Mouse (Mus musculus) urinary bladder, adult 18-20 months (tissue): Measurements from ENCODE around the gene Olfr462.
"Not testable (repeated sequence)": the region's sequence is repeated elsewhere in the genome, so short reads cannot be mapped to it uniquely, and the experiment has no call there.

Experiments used
- DNase-seq, 2 experiments: peaks; one replicate each; pipeline ENCODE4 v3.0.0; 2022; ENCODE audit warnings: low spot score in 2 of 2, mixed read lengths in 2 of 2

Gene Olfr462

DNA sequence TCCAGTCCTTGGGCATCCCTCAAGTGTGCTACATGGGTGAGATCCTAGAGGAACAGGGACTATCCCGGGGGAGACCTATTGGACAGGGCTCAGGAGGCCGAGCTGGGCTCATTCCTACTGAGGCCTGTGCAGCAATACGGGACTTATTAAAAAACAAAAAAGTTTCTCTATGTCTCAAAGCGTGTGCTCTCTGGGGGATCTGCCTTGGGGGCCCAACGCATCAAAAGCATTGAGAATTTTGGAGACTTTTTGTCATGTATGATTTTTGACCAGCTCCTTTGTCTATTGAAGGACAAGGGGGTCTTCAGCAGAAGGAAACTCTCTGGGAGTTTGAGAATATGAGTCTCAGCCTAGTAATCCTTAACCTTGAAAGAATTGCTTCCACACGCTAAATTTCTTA is at the start of gene Olfr462:
Gene Olfr462 (minus strand): TSS at position 101 of the 400 bp plus-strand sequence.
- DNase-seq: no peak

DNA sequence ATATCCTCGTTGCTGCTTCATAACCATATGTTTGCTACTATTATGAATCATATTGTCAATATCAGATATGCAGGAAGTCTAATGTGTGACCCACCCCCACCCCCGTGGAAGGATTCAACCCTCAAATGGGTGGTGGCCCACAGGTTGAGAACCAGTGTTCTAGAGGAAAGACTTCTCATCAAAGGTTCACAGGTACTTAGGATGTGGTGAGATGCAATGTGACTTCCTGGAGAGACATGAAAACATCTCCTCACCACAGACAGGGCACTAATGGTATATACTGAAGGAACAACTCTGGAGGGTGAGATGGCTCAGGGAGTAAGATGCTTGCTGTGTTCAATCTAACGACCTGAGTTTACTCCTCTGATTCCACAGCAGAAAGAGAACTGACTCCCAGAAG is 43.4 kb upstream of the Olfr462 start:
- no peak for DNase-seq

DNA sequence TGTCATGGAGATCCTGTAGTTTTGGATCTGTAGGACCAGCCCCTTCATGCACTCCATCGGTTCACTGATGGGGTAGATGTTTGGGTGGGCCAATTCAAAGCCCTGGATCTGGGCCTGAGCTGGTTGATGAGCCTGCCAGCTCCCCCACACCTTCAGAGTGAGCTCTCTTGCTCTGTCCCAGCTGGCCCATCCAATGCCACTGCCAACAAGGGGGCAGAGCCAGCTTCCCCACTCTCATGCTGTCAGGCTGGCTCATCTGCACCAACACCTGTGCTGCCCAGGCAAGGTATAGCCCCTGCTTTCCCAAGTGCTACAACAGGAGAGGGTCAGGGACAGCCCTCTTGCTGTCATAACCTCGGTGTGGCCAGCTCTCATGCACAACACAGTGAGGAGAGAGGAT is 41.7 kb upstream of the Olfr462 start:
- DNase-seq: no peak

DNA sequence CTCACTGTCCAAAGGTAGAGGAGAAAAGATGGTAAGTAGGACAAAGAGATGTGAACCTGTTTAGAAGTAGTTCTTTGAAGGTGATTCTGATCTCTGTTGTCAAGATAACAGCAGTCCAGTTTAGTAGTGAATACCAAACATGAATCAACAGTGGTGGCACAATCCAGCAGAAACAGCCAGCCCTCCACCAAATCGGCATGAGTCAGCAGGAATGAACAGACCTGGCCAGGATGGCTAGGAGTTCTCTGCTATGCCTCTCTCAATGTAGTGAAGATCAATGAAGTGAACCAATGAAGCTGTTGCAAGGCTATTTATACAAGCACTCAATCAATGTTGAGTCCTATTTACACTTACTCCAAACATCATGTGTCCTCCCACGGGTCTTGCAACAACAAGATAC is 38.3 kb upstream of the Olfr462 start:
- no peak for DNase-seq

DNA sequence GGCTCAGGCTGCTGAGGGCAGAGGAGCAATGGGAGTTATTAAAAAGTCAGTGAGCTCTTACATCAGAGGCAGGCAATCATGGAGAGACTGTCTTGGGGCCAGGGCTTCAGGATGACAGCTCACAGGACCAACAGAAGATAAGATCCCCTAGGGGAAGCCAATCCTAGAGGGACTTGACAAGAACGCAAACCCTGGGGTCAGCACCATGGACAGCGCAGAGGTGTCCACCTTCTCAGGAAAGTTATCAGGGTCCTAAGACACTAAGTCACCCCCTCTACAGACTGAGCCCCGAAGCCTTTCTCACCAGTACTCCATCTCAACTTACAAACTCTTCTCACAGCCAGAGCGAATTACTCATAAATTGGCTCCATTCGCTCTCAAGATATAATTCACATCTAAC is 28.9 kb upstream of the Olfr462 start, which contains the start of gene Olfr464:
Gene Olfr464 (minus strand): TSS at position 2 of the 400 bp plus-strand sequence.
- no peak for DNase-seq

DNA sequence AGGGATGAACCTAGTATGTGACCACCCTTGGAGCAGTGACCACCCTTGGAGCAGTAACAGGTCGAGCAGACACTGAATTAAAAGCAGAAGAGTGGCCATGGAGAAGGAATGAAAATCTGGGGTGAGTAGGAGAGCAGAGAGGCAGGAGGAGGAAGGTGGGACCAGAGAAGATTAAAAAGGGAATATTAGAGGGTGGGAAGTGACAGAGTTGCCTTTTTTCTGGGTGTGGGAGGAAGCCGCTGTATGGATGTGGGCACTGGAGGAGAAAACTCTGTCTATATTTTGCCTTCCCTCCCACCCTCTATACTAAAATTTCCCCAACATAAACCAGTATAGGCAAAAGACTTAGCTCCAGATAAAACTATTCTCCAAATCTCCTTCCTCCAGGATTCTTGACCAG is 28.2 kb upstream of the Olfr462 start:
- DNase-seq: no peak

DNA sequence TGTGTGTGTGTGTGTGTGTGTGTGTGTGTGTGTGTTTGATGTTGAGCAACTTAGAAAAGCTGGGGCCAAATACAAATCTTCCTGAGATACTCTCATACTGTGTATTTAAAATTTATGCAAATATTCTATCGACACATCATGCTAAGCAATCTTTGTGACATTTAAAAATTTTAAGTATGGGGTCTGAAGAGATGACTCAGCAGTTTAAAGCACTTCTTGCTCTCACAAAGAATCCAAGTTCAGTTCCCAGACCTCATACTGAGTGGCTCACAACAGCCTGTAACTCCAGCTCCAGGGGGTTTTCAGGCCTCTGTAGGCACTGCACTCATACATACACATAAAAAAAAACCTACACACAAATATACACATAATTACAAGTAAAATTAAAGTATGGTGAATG is 23.9 kb upstream of the Olfr462 start:
- no peak for DNase-seq

DNA sequence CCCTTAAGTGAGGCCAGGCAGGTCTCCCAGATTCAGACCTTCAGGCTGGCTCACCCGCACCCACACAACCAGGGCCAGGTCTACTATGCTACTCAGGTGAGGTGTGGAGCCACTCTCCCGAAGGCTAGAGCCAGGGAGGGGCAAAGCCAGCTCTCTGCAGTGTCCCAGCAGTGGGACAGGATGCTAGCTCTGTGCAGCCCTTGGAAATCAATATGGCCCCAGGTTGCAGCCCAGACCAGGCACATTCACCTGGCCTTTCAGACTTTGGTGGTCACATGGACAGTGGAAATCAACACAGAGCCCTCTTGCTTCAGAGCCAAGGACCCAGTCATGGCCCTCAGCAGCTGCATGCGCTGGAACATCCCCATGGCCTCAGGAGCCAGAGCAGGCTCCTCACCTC is 12.3 kb upstream of the Olfr462 start:
- DNase-seq: no peak

DNA sequence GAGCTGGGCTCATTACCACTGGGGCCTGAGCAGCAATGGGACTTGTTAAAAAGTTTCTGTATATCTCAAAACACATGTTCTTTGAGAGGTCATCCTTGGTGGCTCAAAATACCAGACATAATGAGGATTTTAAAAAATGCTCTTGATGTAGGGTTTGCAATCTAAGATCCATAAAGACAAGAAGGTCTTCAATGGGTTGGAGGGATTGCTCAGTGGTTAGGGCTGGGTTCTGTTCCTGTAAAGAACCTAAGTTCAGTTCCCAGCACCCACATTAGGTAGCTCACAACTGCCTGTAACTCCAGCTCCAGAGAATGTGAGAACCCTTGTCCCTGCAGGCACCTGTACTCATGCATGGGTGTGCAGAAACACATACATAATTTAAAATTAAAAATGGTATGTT is 5.2 kb upstream of the Olfr462 start, which contains the start of gene Olfr463:
Gene Olfr463 (minus strand): TSS at position 101 of the 400 bp plus-strand sequence.
- no peak for DNase-seq

DNA sequence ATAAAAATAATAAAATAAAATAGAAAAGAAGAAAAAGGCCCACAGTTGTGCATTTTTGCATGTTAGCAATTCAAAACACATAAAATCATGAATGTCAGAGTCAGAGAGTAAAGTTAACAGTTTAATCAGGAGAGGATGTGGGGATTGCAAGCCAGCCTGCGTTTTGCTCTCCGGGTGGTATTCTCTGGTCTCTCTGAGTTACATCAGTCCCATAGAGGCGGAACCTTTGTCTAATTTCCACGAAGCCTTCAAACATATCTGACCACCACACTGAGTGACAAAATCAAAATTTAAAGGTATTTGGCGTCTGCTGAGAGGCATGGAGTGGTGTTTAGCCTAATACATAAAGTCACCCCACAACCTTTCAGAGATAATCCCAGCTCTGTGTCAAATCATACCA is 7.2 kb downstream of the Olfr462 start:
- no peak for DNase-seq

DNA sequence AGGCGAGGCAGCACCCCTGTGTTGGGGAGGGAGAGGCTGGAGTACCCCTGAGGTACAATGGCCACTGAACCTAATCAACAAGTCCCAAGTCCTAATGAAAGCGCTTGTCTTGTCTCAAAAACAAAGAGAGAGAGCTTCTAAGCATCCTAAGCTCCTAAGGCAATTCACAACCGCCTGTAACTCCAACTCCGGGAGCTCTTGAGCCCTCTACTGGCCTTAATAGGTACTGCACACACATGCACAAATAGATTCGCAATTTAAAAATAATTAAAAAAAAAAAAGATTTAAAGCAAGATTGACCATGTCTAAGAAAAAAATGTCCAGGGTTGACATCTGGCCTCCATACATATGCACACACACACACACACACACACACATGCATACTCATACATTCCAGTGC is 8.6 kb downstream of the Olfr462 start:
- DNase-seq: no peak

DNA sequence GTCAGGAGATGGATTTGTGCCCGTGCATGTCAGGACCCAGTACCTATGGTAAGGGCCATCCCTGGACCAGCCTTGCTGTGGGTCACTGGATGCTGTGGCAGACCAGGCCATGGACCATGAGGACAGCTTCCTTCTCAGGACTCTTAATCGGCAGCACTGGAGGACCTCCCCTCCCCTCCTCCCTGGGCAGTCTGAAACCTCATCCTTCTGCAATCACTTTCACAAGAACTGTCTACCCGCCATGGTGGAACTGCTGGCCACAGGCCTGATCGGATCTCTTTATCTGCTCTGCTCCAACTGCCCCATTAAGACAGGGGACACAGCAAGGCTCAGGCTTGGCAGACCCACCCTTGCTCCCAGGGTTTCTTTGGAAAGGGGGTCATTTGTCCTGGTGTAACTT is 10.4 kb downstream of the Olfr462 start:
- no peak for DNase-seq

DNA sequence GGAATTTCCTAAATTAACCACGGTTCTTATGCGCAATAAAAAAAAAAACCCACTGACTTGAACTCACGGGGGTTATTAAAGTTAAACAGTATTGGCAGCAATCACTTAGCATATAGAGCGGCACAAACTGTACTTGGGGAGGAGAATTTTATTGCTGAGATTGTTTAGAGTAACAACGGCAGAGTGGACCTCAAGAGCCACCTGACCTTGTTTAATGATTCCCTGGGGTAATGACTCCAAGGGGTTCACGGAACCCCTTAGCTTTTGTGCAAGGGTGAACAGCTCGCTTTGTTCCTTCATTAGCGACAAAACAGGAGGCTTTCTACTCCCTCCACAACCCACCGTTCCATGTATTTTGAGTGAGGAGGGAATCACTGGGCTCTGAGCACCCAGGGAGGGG is 12.2 kb downstream of the Olfr462 start:
- no peak for DNase-seq

DNA sequence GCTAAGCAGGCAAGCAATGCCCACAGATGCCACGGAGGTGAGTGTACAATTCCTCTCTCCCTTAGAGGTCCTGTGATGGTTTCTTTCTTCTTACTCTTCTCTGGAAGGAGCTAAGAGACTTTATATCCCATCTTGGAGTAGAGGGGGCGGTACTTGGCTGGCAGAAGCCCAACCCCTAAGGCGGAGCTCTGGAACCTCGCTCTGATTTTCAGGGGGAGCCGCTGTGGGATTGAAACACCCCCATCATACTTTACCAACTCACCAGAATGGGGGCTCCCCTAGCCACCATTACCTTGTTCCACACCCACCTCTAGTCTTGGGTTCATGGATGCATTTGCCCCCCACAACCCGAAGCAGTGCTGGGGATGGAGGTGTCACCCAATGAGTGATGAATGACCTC is 16.6 kb downstream of the Olfr462 start, which contains the start of gene Epx:
Gene Epx (minus strand): TSS at position 101 of the 400 bp plus-strand sequence.
- no peak for DNase-seq

DNA sequence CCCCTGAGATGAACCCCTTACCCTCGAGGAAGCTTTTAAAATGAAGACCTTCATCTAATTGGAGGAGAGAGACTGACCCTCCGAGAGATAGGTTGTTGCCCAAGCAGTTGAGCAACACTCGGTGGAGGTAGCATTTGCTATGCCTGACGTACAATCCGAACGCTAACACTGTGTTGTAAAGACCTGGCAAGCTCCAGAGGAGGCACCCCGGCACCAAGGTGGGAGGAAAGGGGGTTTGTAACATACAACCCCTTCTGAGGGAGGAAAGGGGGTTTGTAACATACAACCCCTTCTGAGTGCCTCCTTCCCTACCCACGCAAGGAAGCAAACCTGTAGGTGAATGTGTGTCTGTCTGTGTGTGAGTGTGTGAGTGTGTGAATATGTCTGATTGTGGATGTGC is 20.3 kb downstream of the Olfr462 start:
- DNase-seq: no peak

DNA sequence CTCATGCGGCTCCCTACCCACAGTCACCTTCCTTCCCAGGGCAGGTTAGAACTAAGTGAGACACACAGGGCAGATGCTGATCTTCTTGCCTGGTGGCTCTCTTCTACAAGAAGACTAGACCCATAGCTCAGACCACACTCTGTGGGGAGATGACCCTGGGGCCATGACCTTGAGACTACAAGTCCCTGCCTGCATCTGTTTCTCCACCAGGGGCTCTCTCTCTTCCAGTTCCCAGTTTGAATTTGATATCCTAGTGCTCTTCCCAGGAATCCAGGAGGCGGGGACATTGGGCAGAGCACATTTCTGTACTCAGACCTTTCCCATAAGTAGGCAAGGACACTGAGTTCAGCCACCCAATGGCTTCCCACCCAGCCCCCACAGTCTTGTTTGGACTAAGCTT is 22.0 kb downstream of the Olfr462 start:
- no peak for DNase-seq

DNA sequence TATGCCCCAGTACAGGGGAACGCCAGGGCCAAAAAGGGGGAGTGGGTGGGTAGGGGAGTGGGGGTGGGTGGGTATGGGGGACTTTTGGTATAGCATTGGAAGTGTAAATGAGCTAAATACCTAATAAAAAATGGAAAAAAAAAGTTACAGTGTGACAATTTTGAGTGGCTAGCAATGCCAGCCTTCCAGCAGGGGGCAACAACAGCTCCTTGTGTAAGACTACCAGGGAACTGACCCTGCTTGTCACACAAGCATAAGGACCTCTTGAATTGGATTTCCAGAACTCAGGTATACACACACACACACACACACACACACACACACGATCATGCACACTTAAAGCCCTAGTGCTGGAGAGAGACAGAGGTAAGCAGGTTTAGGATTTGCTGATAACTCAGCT is 25.2 kb downstream of the Olfr462 start:
- not testable (repeated sequence) for DNase-seq

DNA sequence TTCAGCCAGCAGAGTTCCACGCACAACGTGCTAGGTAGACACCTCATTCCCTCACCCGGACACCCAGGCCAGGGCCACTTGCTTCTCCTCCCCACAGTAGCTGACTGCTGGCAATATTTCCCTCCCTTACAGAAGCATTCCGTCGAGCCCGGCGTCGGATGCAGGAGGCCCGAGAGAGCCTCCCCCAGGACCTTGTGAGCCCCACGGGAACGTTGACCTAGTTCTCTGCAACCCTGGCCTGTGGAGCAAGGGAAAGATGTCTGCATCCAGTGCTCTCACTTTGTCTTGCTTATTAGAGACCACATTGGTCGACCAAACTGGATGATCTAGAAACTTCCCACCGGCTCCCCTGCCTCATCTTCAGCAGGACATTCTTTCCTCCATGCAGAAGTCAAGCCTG is 29.3 kb downstream of the Olfr462 start:
- no peak for DNase-seq

DNA sequence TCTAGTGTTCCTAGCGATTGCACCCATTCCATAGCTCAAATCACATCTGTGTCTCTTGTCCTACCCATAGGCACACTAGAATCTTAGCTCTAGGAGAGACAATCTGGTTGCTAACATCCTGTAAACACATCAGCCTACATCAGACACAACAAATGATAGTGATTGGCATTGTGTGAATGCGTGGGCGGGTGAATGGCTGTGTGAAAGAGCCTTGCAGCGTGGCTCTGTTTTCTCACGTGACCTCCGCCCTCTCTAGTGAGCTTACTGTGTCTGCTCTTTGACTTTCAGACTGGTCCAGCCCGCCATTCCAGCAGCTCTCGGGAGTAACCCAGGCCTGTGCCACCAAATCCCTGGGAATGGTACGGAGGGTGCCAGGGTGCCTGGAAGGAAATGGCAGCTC is 31.6 kb downstream of the Olfr462 start:
- DNase-seq: no peak

DNA sequence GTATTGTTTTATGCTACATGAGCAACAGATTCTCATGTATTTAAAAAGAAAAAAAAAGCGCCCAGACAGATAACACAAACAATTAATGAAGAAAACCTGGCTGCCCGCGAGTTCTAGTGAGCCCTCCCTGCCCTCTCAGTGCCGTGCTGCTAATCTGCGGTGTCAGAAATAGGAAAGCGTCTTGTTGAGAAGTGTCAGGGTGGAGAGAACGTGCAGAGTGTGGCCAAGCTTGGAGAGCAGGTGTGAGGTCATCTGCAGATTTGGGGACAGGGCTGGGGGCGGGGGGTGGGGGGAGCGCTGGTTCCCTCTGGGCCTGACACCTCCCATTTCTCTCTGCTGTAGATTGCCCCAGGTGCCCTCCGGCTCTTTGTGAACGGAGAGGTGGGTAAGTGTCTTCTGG is 32.8 kb downstream of the Olfr462 start:
- DNase-seq: no peak

DNA sequence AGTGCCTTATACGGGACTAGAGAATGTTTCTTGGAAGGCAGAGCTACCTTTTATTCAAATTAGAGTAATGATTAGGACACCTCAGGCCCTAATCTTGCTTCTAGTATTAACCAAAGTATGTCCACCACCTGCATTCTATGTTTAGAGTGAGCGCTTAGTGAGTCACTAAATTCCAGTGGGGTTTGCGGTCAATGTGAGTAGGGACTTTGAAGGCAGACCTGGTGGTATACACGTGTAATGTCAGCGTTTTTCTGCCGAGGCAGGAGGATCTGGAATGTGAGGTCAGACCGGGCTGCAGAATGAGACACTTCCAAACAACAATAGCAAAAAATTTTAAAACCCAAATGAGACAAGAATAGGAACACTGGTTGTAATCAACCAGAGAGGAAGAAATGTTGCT is 37.5 kb downstream of the Olfr462 start:
- DNase-seq: no peak

DNA sequence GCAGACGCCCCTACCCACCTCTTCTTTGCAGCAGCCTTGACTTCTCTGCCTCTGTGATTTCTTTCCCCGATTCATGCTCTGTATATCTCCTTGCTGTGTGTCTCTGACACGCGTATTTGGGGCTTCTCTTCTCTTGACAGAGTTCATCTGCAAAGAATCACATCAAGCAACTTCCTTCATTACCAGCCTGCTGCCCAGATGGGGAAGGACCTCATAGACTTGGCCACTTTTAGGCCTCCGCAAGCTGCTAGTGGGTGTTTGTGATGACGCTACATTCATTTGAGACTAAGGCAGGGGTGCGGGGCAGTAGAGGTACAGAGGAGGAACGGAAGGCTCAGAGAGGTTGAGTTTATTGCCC is 38.5 kb downstream of the Olfr462 start:
- peak in 1 of 2 experiments; percentile 4 for DNase-seq

DNA sequence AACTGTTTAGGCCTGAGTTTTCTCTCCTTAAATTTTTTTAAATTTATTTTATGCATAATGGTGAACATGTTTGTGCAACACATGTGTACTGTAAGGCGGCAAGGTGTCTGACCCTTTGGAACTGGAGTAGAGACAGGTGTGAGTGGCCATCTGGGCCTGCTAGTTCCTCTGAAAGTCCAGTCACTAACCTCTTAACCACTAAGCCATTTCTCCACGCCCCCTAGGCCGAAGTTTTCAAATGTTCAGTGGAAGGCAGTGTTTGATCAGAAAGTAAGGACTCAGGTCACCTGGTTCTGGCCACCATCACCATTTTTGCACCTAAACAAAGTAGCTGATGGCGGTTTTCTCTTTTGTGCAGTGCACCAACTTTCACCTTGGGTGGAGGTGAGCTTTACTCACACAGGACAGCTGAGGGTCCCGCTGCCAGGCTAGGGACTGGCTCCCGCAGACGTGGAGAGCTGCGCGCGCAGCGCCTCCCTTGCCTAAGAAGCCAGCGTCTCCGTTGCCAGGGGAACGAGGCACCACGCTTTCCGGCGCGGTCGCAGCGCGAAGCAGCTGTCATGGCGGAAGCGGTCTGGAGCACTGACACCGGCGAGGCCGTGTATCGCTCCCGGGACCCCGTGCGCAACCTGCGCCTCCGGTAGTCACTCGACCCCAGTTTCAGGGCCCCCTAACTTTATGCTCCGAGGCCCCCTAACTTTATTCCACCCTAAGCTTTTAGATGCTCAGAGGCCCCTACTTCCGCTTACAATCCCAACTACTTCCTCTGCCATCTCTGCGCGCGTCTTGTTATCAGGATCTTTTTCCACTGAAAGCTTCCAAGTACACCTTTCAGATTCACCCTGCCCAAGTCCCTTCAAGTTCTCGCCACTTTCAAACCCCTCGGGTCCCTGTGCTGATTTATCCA is 39.1 kb downstream of the Olfr462 start, which contains the start of gene Mks1:
Gene Mks1 (plus strand): TSS at position 526 of the 907 bp plus-strand sequence.
- DNase-seq: peak; percentile 84 to 92
